Mouse (Mus musculus): ENCODE measurements around the gene Hcrtr2. TPM values are rescaled to one million over a fixed set of nuclear protein-coding genes. Genes with fewer than 3 reads are reported as not detected.
A peak's percentile ranks its signal among the peaks of the same experiment; 100 is the strongest.

Gene Hcrtr2
- not detected in 2 replicates for polyA plus RNA-seq (2016; fragmentation: Nextera tagmentation; extraction: Ambion mirVana)

DNA sequence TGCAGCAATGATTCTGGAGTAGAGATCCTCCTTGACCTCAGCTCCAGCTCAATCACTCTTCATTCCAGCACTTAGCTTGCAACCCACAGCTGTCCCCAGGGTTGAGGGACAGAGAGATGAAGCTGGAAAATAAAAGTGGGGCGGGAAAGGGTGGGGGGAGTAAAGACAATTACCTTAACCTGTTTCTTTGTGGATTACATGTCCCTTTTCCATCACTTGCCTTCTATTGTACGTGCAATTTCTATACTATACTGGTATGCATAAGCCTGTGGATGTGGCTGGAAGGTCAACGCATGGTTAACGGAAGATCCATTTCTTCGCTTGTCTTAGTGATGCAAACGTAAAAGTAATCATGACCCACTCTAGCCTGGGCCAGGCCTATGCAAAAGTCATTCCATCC is at the start of gene Hcrtr2:
Gene Hcrtr2 (minus strand): TSS at position 101 of the 400 bp plus-strand sequence.
- Histone ChIP-seq H3K27me3 (replicated peaks) (peaks cover 42% of the 10 kb centered on the region), H3K36me3 (no peaks in the 10 kb centered on the region), H3K9me3 (replicated peaks) (no peaks in the 10 kb centered on the region), H3K4me2 (peak within 1 kb of the TSS; percentile 53), H3K27ac (no peak within 1 kb of the TSS), H3K4me1 (no peaks in the 10 kb centered on the region), H3K4me3 (peak within 1 kb of the TSS; percentile 29), H3K9ac (no peak within 1 kb of the TSS)
- 67% methylated on average over 6 of the region's 6 CpGs for WGBS (ENCODE audit: insufficient replicate concordance)
- no peak for ATAC-seq

DNA sequence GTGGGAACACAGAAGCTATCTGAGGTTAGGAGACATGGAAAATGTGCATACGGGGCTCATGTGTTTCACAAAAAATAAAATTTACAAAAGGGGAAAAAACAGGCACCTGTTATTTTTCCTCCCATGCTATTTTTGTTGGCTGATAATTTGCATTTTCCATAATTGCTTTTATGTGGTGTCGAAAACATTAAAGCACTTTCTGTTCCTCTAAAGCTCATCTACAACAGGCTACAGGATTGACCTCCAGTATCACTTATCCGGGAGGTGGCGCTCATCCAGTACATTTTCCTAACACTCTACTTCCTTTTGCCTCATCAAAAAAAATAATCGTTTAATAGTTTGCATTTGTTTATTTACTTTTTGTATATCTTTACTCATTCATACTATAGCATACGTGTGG is 41.2 kb upstream of the Hcrtr2 start:
- Histone ChIP-seq H3K9me3 (replicated peaks) (no peaks in the 10 kb centered on the region), H3K9ac (no peak overlapping the region), H3K4me3 (no peak overlapping the region), H3K4me2 (no peak overlapping the region), H3K4me1 (no peaks in the 10 kb centered on the region), H3K36me3 (no peaks in the 10 kb centered on the region), H3K27me3 (replicated peaks) (no peaks in the 10 kb centered on the region), H3K27ac (no peak overlapping the region)
- WGBS (ENCODE audit: insufficient replicate concordance), result 69% methylated on average over 6 of the region's 6 CpGs
- no peak for ATAC-seq

DNA sequence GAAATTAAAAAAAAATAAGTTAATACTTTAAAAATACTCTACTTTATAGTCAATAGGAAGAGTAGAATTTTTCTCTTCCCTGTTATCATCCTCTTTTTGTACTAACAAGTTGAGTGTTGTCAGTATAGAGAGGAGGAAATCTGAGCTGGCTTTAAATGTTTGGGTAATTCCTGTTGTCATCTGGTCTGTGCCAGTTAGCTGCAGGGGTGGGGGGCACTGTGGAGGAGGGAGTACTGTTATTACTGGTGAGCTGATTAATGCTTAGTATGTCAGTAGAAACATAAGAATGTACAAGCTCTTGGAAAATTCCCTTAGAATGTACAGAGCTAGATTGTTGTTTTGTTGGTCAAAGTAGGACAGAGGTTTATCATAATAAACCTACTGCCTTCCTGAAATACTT is 36.7 kb upstream of the Hcrtr2 start:
- Histone ChIP-seq H3K4me3 (no peak overlapping the region), H3K4me2 (no peak overlapping the region), H3K9me3 (replicated peaks) (no peaks in the 10 kb centered on the region), H3K27ac (no peak overlapping the region), H3K27me3 (replicated peaks) (no peaks in the 10 kb centered on the region), H3K9ac (no peak overlapping the region), H3K4me1 (no peaks in the 10 kb centered on the region), H3K36me3 (no peaks in the 10 kb centered on the region)
- no peak for ATAC-seq

DNA sequence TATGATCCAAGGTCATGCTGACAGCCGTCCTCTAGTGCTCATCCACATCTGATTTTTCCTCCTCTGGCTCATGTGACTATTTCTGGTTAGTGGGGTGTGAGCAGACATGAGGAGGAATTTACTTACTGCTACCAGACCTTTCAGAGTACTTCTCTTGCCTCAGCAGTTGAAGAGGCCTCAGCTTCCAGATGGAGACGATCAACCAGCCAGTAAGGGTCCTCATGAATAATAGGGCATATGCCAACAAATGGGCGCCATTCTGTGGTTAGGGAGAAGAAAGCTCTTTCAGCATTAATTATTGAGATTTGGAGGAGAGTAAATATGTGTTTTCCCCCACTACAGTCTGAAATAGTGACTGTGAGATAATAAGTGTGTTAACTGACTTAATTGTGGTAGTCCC is 28.7 kb upstream of the Hcrtr2 start:
- no peak overlapping the region for H3K27ac ChIP-seq
- H3K4me1 ChIP-seq, result no peaks in the 10 kb centered on the region
- no peaks in the 10 kb centered on the region for H3K36me3 ChIP-seq
- H3K4me2 ChIP-seq, result no peak overlapping the region
- no peaks in the 10 kb centered on the region for H3K27me3 ChIP-seq (replicated peaks)
- no peak overlapping the region for H3K9ac ChIP-seq
- 62% methylated on average over 3 of the region's 3 CpGs for WGBS (ENCODE audit: insufficient replicate concordance)
- no peaks in the 10 kb centered on the region for H3K9me3 ChIP-seq (replicated peaks)
- no peak overlapping the region for H3K4me3 ChIP-seq
- no peak for ATAC-seq

DNA sequence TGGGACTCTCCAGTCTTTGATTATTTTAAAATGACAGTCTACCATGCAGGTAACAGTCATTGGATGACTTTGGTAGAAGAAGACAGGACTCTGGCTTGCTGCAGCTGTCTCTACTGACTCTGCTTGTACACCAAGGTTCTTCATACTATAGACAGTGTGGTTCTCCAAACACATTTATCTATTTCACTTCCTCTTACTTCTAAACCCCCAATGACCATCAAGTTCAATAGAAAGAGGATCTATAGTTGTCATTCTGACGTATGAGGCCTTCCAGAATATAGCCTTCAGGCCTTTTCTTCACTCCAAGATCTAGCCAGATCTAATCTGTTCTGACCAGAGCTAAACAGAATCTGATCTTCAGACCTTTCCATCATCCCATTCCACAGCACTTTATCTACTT is 23.6 kb upstream of the Hcrtr2 start:
- Histone ChIP-seq H3K27ac (no peak overlapping the region), H3K4me1 (no peaks in the 10 kb centered on the region), H3K27me3 (replicated peaks) (no peaks in the 10 kb centered on the region), H3K9me3 (replicated peaks) (no peaks in the 10 kb centered on the region), H3K9ac (no peak overlapping the region), H3K4me2 (no peak overlapping the region), H3K4me3 (no peak overlapping the region), H3K36me3 (no peaks in the 10 kb centered on the region)
- WGBS (ENCODE audit: insufficient replicate concordance), result 61% methylated on average over 1 of the region's 1 CpGs
- no peak for ATAC-seq

DNA sequence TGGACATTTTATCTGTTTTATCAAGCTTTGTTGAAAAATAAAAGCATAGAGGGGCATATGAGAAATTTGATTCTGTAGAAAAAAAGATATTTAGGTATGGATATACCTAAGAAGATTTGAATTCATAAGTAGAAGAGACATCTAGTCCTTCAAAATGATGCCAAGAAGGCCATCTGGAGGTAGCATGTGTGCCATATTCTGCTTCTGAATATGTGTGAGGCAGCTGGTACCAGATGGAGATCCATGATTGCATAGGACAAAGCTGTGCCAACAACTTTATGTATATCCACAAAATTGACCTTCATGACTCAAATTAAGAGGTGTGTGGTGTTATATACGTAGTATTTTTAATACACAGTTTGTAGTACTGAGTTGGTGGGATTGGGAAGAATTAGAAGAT is 7.4 kb upstream of the Hcrtr2 start:
- Histone ChIP-seq H3K27ac (no peak overlapping the region), H3K36me3 (no peaks in the 10 kb centered on the region), H3K9me3 (replicated peaks) (no peaks in the 10 kb centered on the region), H3K4me1 (no peaks in the 10 kb centered on the region), H3K27me3 (replicated peaks) (no peaks in the 10 kb centered on the region), H3K9ac (no peak overlapping the region), H3K4me3 (no peak overlapping the region), H3K4me2 (no peak overlapping the region)
- ATAC-seq, result no peak
- 65% methylated on average over 1 of the region's 1 CpGs for WGBS (ENCODE audit: insufficient replicate concordance)

DNA sequence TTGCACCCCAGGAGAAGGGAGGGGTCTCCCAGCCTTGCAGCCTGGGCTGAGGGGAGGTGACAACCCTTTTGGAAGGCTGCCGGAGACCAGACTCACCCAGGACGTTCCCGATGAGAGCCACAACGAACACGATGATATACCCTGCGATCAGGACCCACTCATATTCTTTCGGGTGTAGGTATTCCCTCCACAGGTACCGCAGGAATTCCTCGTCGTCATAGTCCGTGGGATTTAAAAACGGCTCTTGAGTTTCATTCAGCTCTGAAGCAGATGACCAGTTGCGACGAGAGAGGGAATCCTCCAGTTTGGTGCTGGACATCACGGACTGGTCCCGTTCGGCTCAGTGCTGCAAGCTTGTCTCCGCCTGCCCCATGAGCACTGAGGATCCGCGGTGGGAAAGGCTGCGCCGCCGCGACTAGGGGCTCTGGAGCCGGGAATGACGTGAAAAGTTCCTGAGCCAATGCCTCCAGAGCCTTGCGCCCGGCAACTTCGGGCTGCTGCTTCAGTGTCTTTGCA is 412 bp downstream of the Hcrtr2 start:
- no peak for ATAC-seq
- no peaks in the 10 kb centered on the region for H3K4me1 ChIP-seq
- 4% methylated on average over 29 of the region's 29 CpGs for WGBS (ENCODE audit: insufficient replicate concordance)
- peaks cover 42% of the 10 kb centered on the region for H3K27me3 ChIP-seq (replicated peaks)
- H3K9ac ChIP-seq, result no peak overlapping the region
- H3K27ac ChIP-seq, result no peak overlapping the region
- no peaks in the 10 kb centered on the region for H3K9me3 ChIP-seq (replicated peaks)
- peak overlapping the region; percentile 29 for H3K4me3 ChIP-seq
- H3K36me3 ChIP-seq, result no peaks in the 10 kb centered on the region
- peak overlapping the region; percentile 53 for H3K4me2 ChIP-seq

DNA sequence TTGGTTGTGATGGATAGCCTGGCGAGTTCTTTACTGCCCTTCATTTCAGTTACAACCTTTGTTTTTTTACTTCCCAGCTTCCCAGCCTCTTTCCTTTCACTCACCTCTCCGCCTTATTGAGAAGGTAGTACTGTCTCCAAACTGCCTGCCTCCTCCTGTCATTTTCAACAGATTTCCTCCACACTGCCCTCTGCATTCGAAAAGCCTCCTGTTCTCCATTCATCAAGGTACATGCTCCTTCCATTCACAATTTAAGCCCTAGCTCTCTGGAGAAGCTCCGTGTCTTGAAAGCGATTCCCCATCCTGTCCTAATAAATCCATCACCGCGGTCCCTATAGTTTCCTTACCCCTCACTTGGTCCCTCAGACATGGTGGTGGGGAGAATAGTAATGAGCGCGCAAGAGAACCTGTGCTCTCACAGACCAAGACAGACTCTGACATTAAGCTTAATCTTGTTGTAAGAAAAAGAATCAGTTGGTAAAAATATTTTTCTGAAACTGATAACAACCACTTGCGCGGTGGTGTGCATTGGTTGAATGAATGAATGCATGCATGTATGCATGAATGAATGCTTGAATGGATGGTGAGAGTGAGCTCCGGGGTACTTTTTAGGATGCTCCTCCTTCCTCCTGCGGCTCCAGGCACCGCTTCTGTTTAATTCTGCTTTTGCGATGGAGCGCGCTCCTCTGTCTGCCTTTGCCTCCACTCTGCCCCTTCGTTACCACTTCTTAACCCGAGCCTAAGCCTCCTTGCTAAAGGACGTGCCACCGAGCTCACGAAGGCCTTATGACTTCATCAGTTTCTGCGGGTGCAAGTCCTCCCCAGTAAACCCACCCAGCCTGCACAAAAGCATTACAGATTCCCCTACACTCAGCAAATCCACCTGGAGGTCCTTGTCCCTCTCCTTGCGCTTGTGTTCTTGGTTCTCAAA is 1.3 kb downstream of the Hcrtr2 start:
- Histone ChIP-seq H3K4me1 (no peaks in the 10 kb centered on the region), H3K4me2 (peak overlapping the region; percentile 53), H3K9ac (no peak overlapping the region), H3K27me3 (replicated peaks) (peaks cover 42% of the 10 kb centered on the region), H3K9me3 (replicated peaks) (no peaks in the 10 kb centered on the region), H3K36me3 (no peaks in the 10 kb centered on the region), H3K4me3 (peak overlapping the region; percentile 29; the same call in 1 of the 2 replicates), H3K27ac (no peak overlapping the region)
- 10% methylated on average over 24 of the region's 24 CpGs for WGBS (ENCODE audit: insufficient replicate concordance)
- no peak for ATAC-seq

DNA sequence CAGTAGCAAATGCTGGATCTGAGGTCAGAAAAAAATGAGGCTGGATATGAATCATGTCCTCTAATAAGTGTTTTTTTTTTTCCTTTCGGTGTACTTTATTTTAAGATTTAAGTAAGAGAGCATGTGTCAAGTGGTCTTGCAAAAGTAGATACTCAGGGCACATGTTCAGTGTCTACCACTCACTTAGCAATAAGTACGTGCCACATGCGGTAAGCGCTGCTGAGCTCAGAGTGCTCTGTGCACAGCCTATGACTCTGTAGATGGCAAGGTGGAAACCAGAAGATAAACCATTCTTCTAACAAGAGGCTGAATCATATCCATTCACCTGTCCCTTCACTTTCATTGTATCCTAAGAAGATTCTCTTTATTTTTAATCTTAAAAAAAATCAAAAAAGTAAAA is 2.1 kb downstream of the Hcrtr2 start:
- WGBS (ENCODE audit: insufficient replicate concordance), result 73% methylated on average over 4 of the region's 4 CpGs
- no peak for ATAC-seq
- no peaks in the 10 kb centered on the region for H3K4me1 ChIP-seq
- no peak overlapping the region for H3K4me3 ChIP-seq
- no peaks in the 10 kb centered on the region for H3K36me3 ChIP-seq
- H3K4me2 ChIP-seq, result no peak overlapping the region
- H3K27ac ChIP-seq, result no peak overlapping the region
- H3K27me3 ChIP-seq (replicated peaks), result peaks cover 42% of the 10 kb centered on the region
- no peak overlapping the region for H3K9ac ChIP-seq
- H3K9me3 ChIP-seq (replicated peaks), result no peaks in the 10 kb centered on the region

DNA sequence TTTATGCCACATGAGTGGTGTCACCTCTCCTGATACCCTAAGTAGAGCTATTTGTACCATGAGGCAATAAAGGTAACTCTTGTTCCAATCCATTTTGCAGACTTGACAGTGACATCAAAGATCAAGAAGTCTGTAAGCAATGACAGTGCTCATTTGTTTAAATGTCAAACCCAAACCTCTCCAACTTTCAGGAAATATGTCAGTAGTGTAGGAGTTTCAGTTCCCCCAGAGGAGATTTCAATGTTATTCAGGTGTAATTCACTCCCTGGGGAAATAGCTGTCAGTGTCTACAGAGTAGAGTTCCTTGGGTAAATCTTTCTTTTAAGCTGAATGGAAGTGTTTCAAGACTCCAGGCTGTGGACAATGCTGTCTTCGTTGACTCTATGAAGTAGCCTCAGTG is 2.9 kb downstream of the Hcrtr2 start:
- Histone ChIP-seq H3K4me1 (no peaks in the 10 kb centered on the region), H3K27me3 (replicated peaks) (peaks cover 42% of the 10 kb centered on the region), H3K4me3 (no peak overlapping the region), H3K9ac (no peak overlapping the region), H3K9me3 (replicated peaks) (no peaks in the 10 kb centered on the region), H3K4me2 (no peak overlapping the region), H3K27ac (no peak overlapping the region), H3K36me3 (no peaks in the 10 kb centered on the region)
- ATAC-seq, result no peak
- WGBS (ENCODE audit: insufficient replicate concordance), result 53% methylated on average over 1 of the region's 1 CpGs

DNA sequence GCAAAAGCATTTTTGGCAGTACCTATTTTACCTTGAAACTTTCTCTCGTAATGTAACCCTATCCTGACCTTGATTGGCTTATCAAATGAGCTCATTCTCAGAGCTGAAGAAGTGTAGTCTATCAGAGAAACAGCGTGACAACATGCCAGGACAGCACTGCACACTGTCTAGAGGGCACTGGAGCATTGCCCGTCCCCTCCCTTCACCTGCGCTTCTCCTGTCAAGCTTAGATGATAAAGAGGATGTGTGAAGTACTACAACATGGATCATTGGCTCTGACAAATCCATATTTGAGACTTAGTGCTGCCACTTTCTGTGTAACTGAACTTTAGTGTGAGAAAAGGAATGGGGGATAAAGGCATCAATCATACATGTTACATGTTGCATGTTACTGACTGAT is 5.4 kb downstream of the Hcrtr2 start:
- no peak overlapping the region for H3K4me3 ChIP-seq
- H3K9ac ChIP-seq, result no peak overlapping the region
- H3K4me1 ChIP-seq, result no peaks in the 10 kb centered on the region
- H3K9me3 ChIP-seq (replicated peaks), result no peaks in the 10 kb centered on the region
- no peaks in the 10 kb centered on the region for H3K36me3 ChIP-seq
- no peak overlapping the region for H3K4me2 ChIP-seq
- WGBS (ENCODE audit: insufficient replicate concordance), result 64% methylated on average over 4 of the region's 4 CpGs
- peaks cover 29% of the 10 kb centered on the region for H3K27me3 ChIP-seq (replicated peaks)
- no peak for ATAC-seq
- no peak overlapping the region for H3K27ac ChIP-seq

DNA sequence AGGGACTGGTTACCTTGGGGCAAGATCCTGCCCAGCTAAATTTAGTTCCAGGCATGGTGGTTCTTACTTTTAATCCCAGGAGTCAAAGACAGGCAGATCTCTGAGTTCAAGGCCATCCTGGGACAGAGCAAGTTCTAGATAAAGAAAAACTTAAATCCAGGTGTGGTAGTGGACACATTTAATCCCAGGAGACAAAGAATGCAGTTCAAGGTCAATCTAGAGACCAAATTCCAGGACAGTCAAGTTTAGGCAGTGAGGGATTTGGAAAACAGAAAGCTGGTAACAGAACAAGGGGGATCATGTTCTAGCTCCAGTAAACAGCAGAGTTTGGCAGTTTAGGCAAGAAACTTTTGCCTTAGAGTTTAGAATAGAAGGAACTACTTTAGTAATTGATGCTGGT is 8.6 kb downstream of the Hcrtr2 start:
- H3K27me3 ChIP-seq (replicated peaks), result no peaks in the 10 kb centered on the region
- ATAC-seq, result no peak
- no peak overlapping the region for H3K4me2 ChIP-seq
- no peaks in the 10 kb centered on the region for H3K36me3 ChIP-seq
- no peak overlapping the region for H3K4me3 ChIP-seq
- H3K9ac ChIP-seq, result no peak overlapping the region
- no peaks in the 10 kb centered on the region for H3K9me3 ChIP-seq (replicated peaks)
- H3K4me1 ChIP-seq, result no peaks in the 10 kb centered on the region
- no peak overlapping the region for H3K27ac ChIP-seq

DNA sequence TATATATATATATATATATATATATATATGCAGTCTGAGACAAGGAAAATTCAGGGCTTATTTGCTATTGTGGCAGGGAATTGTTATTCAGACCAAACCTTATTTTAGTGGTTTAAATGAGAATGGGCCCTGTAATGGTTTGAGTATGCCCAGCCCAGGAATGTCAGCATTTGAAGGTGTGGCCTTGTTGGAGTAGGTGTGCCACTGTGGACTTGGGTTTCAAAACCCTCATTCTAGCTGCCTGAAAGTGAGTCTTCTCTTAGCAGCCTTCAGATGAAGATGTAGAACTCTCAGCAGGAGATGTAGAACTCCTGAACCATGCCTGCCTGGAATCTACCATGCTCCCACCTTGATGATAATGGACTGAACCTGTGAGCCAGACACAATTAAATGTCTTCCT is 9.7 kb downstream of the Hcrtr2 start:
- no peak overlapping the region for H3K9ac ChIP-seq

More for the DNA sequence above, 9.7 kb downstream of the Hcrtr2 start:
- no peak overlapping the region for H3K4me2 ChIP-seq
- H3K27me3 ChIP-seq (replicated peaks), result no peaks in the 10 kb centered on the region
- H3K9me3 ChIP-seq (replicated peaks), result no peaks in the 10 kb centered on the region
- ATAC-seq, result no peak
- no peaks in the 10 kb centered on the region for H3K4me1 ChIP-seq
- H3K36me3 ChIP-seq, result no peaks in the 10 kb centered on the region
- no peak overlapping the region for H3K4me3 ChIP-seq
- no peak overlapping the region for H3K27ac ChIP-seq

Measured in liver, embryonic 12.5 days (tissue).